Comparison of ENCODE assay signal across 15 mouse cellular contexts in genomic region chr3:90606185-90606584, GRCm38 (mm10). TPM values are rescaled to one million over a fixed set of nuclear protein-coding genes. Genes with fewer than 3 reads are reported as not detected.
A peak's percentile ranks its signal among the peaks of the same experiment; 100 is the strongest.
DNase-seq lines count a peak whose midpoint lies in the region; ATAC-seq lines count a peak whose summit lies in the region.
"Had no signal": no experiment of that assay in that cellular context is flagged by ENCODE, and none has a peak within 500 bp of the region (broad histone marks: within the 10 kb centered on the region; RNA-seq: fewer than 3 reads in every experiment).

No protein-coding gene starts in this region.

- peak; percentile 23; the same call in 1 of the 2 replicates for ATAC-seq in lung, embryonic 15.5 days (ENCODE audit: borderline replicate concordance, extremely low read depth, low FRiP score, low TSS enrichment)
- peak; percentile 42; the same call in 1 of the 2 replicates for ATAC-seq in embryonic facial prominence, embryonic 12.5 days (ENCODE audit: insufficient number of reproducible peaks, insufficient read depth, low FRiP score, low TSS enrichment)
- no peak for ATAC-seq in granulocyte monocyte progenitor cell, adult 5-6 weeks (replicated peaks; ENCODE audit: poor library complexity, severe bottlenecking)
- ATAC-seq in inflammation-experienced regulatory T-cells, adult 6 months, result no peak
- ATAC-seq: forebrain, embryonic 15.5 days had no signal

- no peak overlapping the region for H3K4me3 ChIP-seq in lung, embryonic 15.5 days
- H3K4me3 ChIP-seq in embryonic facial prominence, embryonic 12.5 days, result no peak overlapping the region
- H3K4me3 ChIP-seq: forebrain, embryonic 15.5 days; heart, embryonic 15.5 days; layer of hippocampus, adult 2 months had no signal

- H3K36me3 ChIP-seq in lung, embryonic 15.5 days, result no peaks in the 10 kb centered on the region
- no peaks in the 10 kb centered on the region for H3K36me3 ChIP-seq in embryonic facial prominence, embryonic 12.5 days
- H3K36me3 ChIP-seq: forebrain, embryonic 15.5 days; heart, embryonic 15.5 days had no signal

- H3K9me3 ChIP-seq in lung, embryonic 15.5 days, result no peaks in the 10 kb centered on the region
- H3K9me3 ChIP-seq in embryonic facial prominence, embryonic 12.5 days, result no peaks in the 10 kb centered on the region
- H3K9me3 ChIP-seq: forebrain, embryonic 15.5 days; heart, embryonic 15.5 days had no signal

- no peaks in the 10 kb centered on the region for H3K27me3 ChIP-seq in lung, embryonic 15.5 days
- H3K27me3 ChIP-seq in embryonic facial prominence, embryonic 12.5 days, result no peaks in the 10 kb centered on the region
- H3K27me3 ChIP-seq: forebrain, embryonic 15.5 days; heart, embryonic 15.5 days had no signal

- peaks cover 31% of the 10 kb centered on the region for H3K4me1 ChIP-seq in lung, embryonic 15.5 days
- H3K4me1 ChIP-seq in embryonic facial prominence, embryonic 12.5 days, result peaks cover 35% of the 10 kb centered on the region

- no peak overlapping the region for H3K9ac ChIP-seq in lung, embryonic 15.5 days
- H3K9ac ChIP-seq in embryonic facial prominence, embryonic 12.5 days, result no peak overlapping the region
- H3K9ac ChIP-seq: forebrain, embryonic 15.5 days; heart, embryonic 15.5 days; liver, embryonic 14.5 days had no signal

- no peak overlapping the region for H3K4me2 ChIP-seq in lung, embryonic 15.5 days
- no peak overlapping the region for H3K4me2 ChIP-seq in embryonic facial prominence, embryonic 12.5 days (replicated peaks)
- H3K4me2 ChIP-seq: forebrain, embryonic 15.5 days; heart, embryonic 15.5 days had no signal

- 72% methylated on average over 6 of the region's 6 CpGs for WGBS in lung, embryonic 15.5 days
- WGBS in embryonic facial prominence, embryonic 12.5 days, result 47% methylated on average over 6 of the region's 6 CpGs

- H3K27ac ChIP-seq in lung, embryonic 15.5 days, result peak overlapping the region; percentile 83
- peak overlapping the region; percentile 90 for H3K27ac ChIP-seq in embryonic facial prominence, embryonic 12.5 days
- H3K27ac ChIP-seq: forebrain, embryonic 15.5 days; heart, embryonic 15.5 days; layer of hippocampus, adult 2 months; liver, embryonic 14.5 days had no signal

- peak; percentile 67 for DNase-seq in gastrocnemius, postnatal 25 days
- DNase-seq in gastrocnemius, postnatal 4 days (ENCODE audit: low spot score in 2 of 2), result no peak
- no peak for DNase-seq in lung, postnatal 25 days (ENCODE audit: low spot score)
- peak; percentile 35 for DNase-seq in mesoderm, embryonic 11.5 days (ENCODE audit: low read depth, low spot score)
- DNase-seq: cerebellum, postnatal 10 days had no signal

RNA-seq across cellular contexts. Expression of gene S100a5, which starts 2.1 kb away (rescaled TPM):
- not detected for total RNA-seq in gastrocnemius, postnatal 25 days (2021)
- not detected for total RNA-seq in gastrocnemius, postnatal 4 days (2021)
- polyA plus RNA-seq in lung, embryonic 15.5 days (2015; fragmentation: Nextera tagmentation; extraction: Ambion mirVana), result not detected in 2 replicates
- polyA plus RNA-seq in embryonic facial prominence, embryonic 12.5 days (2016; fragmentation: Nextera tagmentation; extraction: Ambion mirVana), result 0.85 and 0.91 TPM in 2 replicates
- not detected in 2 replicates for total RNA-seq in granulocyte monocyte progenitor cell, adult 5-6 weeks (2014; fragmentation: Nextera tagmentation)
- total RNA-seq in granulocyte monocyte progenitor cell, adult 5-6 weeks (2017), result not detected in 2 replicates
- polyA plus RNA-seq in inflammation-experienced regulatory T-cells, adult 6 months (2017; shearing (Covaris generic)), result not detected
- total RNA-seq: layer of hippocampus, adult 2 months; midbrain, postnatal 0 days had no signal
- polyA plus RNA-seq: forebrain, embryonic 15.5 days; heart, embryonic 15.5 days; liver, embryonic 14.5 days; testis, adult 2 months had no signal

RNA-seq across cellular contexts. Expression of gene S100a4, which starts 2.6 kb away (rescaled TPM):
- total RNA-seq in gastrocnemius, postnatal 25 days (2021), result 10 to 100 TPM; 11.3 to 23.2 TPM
- total RNA-seq in gastrocnemius, postnatal 4 days (2021), result 10 to 100 TPM; 15.7 to 17.2 TPM
- polyA plus RNA-seq in lung, embryonic 15.5 days (2015; fragmentation: Nextera tagmentation; extraction: Ambion mirVana), result 6.0 and 8.9 TPM in 2 replicates
- polyA plus RNA-seq in embryonic facial prominence, embryonic 12.5 days (2016; fragmentation: Nextera tagmentation; extraction: Ambion mirVana), result 4.0 and 7.2 TPM in 2 replicates
- 20.4 and 46.6 TPM in 2 replicates for total RNA-seq in granulocyte monocyte progenitor cell, adult 5-6 weeks (2014; fragmentation: Nextera tagmentation)
- total RNA-seq in granulocyte monocyte progenitor cell, adult 5-6 weeks (2017), result 21.0 and 41.8 TPM in 2 replicates
- 100 to 1,000 TPM in 1 of 3 experiments, 10 to 100 TPM in 2; 65.2 to 589 (median 72.0) TPM for polyA plus RNA-seq in inflammation-experienced regulatory T-cells, adult 6 months (2017; shearing (Covaris generic))
- total RNA-seq: midbrain, postnatal 0 days had no signal

RNA-seq across cellular contexts. Expression of gene Gm42674, which starts 4.5 kb away (rescaled TPM):
- total RNA-seq in gastrocnemius, postnatal 25 days (2021), result not detected
- total RNA-seq in gastrocnemius, postnatal 4 days (2021), result not detected
- polyA plus RNA-seq in lung, embryonic 15.5 days (2015; fragmentation: Nextera tagmentation; extraction: Ambion mirVana), result not detected in 2 replicates
- polyA plus RNA-seq in embryonic facial prominence, embryonic 12.5 days (2016; fragmentation: Nextera tagmentation; extraction: Ambion mirVana), result not detected in 2 replicates
- not detected in 2 replicates for total RNA-seq in granulocyte monocyte progenitor cell, adult 5-6 weeks (2014; fragmentation: Nextera tagmentation)
- not detected in 2 replicates for total RNA-seq in granulocyte monocyte progenitor cell, adult 5-6 weeks (2017)
- not detected for polyA plus RNA-seq in inflammation-experienced regulatory T-cells, adult 6 months (2017; shearing (Covaris generic))
- total RNA-seq: layer of hippocampus, adult 2 months had no signal
- polyA plus RNA-seq: forebrain, embryonic 15.5 days; heart, embryonic 15.5 days; liver, embryonic 14.5 days; midbrain, postnatal 0 days; testis, adult 2 months had no signal

RNA-seq across cellular contexts. Expression of gene S100a6, which starts 6.5 kb away (rescaled TPM):
- total RNA-seq in gastrocnemius, postnatal 25 days (2021), result 100 to 1,000 TPM in 1 of 2 experiments, 10 to 100 TPM in 1; 65.8 to 112 TPM
- total RNA-seq in gastrocnemius, postnatal 4 days (2021), result 100 to 1,000 TPM; 140 to 154 TPM
- 148 and 158 TPM in 2 replicates for polyA plus RNA-seq in lung, embryonic 15.5 days (2015; fragmentation: Nextera tagmentation; extraction: Ambion mirVana)
- polyA plus RNA-seq in embryonic facial prominence, embryonic 12.5 days (2016; fragmentation: Nextera tagmentation; extraction: Ambion mirVana), result 37.8 and 42.0 TPM in 2 replicates
- 3.6 and 13.4 TPM in 2 replicates for total RNA-seq in granulocyte monocyte progenitor cell, adult 5-6 weeks (2014; fragmentation: Nextera tagmentation)
- 13.0 and 18.6 TPM in 2 replicates for total RNA-seq in granulocyte monocyte progenitor cell, adult 5-6 weeks (2017)
- 1,000 to 10,000 TPM in 1 of 3 experiments, 100 to 1,000 TPM in 2; 212 to 1,342 (median 247) TPM for polyA plus RNA-seq in inflammation-experienced regulatory T-cells, adult 6 months (2017; shearing (Covaris generic))

RNA-seq across cellular contexts. Expression of gene S100a2, which starts 16.1 kb away (rescaled TPM):
- not detected for total RNA-seq in gastrocnemius, postnatal 25 days (2021)
- not detected for total RNA-seq in gastrocnemius, postnatal 4 days (2021)
- not detected in 2 replicates for polyA plus RNA-seq in lung, embryonic 15.5 days (2015; fragmentation: Nextera tagmentation; extraction: Ambion mirVana)
- not detected in 2 replicates for polyA plus RNA-seq in embryonic facial prominence, embryonic 12.5 days (2016; fragmentation: Nextera tagmentation; extraction: Ambion mirVana)
- total RNA-seq in granulocyte monocyte progenitor cell, adult 5-6 weeks (2014; fragmentation: Nextera tagmentation), result not detected in 2 replicates
- total RNA-seq in granulocyte monocyte progenitor cell, adult 5-6 weeks (2017), result not detected in 2 replicates
- 1 to 10 TPM in 1 of 3 experiments, not detected in 2; 2.6 TPM for polyA plus RNA-seq in inflammation-experienced regulatory T-cells, adult 6 months (2017; shearing (Covaris generic))
- total RNA-seq: layer of hippocampus, adult 2 months; midbrain, postnatal 0 days had no signal
- polyA plus RNA-seq: forebrain, embryonic 15.5 days; heart, embryonic 15.5 days; liver, embryonic 14.5 days; midbrain, postnatal 0 days; testis, adult 2 months had no signal

Comparison
In these comparisons a context has a peak if more than half of its experiments do, and no peak if none do; other contexts are left out.
1. DNase-seq: peak in gastrocnemius, postnatal 25 days (single experiment) and mesoderm, embryonic 11.5 days (single experiment); none in gastrocnemius, postnatal 4 days (0 of 2) and lung, postnatal 25 days (single experiment).
2. ATAC-seq: peak in lung, embryonic 15.5 days (single experiment) and embryonic facial prominence, embryonic 12.5 days (single experiment); none in granulocyte monocyte progenitor cell, adult 5-6 weeks (single experiment) and inflammation-experienced regulatory T-cells, adult 6 months (single experiment).